Mouse (Mus musculus) heart, adult 2 months (tissue): ENCODE data around the gene D10Jhu81e.

Experiments
- CTCF ChIP-seq: fragments of 200-600 bp; IDR thresholded peaks from 2 replicates; pipeline ENCODE4 v1.8.1; 2022; ENCODE audit warnings: antibody characterized with exemption, mild to moderate bottlenecking, moderate library complexity
- EP300 ChIP-seq: fragments of 200-500 bp; IDR thresholded peaks from 2 replicates; pipeline ENCODE4 v1.6.1; 2011; ENCODE audit warnings: low read depth, low read length, control low read depth; ENCODE audit not compliant: insufficient read depth
- POLR2A ChIP-seq: fragments of 200-500 bp; IDR thresholded peaks from 2 replicates; pipeline ENCODE4 v1.6.1; 2011; ENCODE audit warnings: mild to moderate bottlenecking, low read depth, low read length, control low read depth; ENCODE audit not compliant: insufficient read depth

- TF ChIP-seq CTCF (peak; percentile 60), POLR2A (no peak), EP300 (no peak)
These were observed 41.7 kb upstream of the D10Jhu81e start for GRCm38 (mm10) chr10:78211311-78211710.
